Mouse (Mus musculus) limb, embryonic 11.5 days (tissue): Measurements from ENCODE around the gene Slc5a10. TPM values are rescaled to one million over a fixed set of nuclear protein-coding genes. Genes with fewer than 3 reads are reported as not detected.

ENCODE experiments used
- ATAC-seq: fragments of 200-750 bp; cut with Nextera tagmentation; 2 replicates; pipeline ENCODE4 v1.8.0; 2017; ENCODE audit warnings: low read depth; ENCODE audit not compliant: insufficient number of reproducible peaks, low FRiP score, low TSS enrichment
- DNase-seq: peaks from one replicate; pipeline ENCODE4 v3.0.0-alpha.2; 2015; ENCODE audit warnings: low spot score
- H3K27ac ChIP-seq: fragments of 300-500 bp; sonication (generic); replicated peaks from 2 replicates; pipeline ENCODE4 v1.5.1; 2014; ENCODE audit warnings: low read depth, mild to moderate bottlenecking, low read length
- H3K27me3 ChIP-seq: fragments of 300-500 bp; sonication (generic); 2 replicates; pipeline ENCODE4 v1.6.1; 2014; ENCODE audit warnings: mild to moderate bottlenecking, low read length, mixed read lengths; ENCODE audit not compliant: control insufficient read depth, insufficient read depth
- H3K36me3 ChIP-seq: fragments of 300-500 bp; sonication (generic); 2 replicates; pipeline ENCODE4 v1.6.1; 2014; ENCODE audit warnings: mild to moderate bottlenecking, low read length, moderate library complexity, mixed read lengths; ENCODE audit not compliant: control insufficient read depth, insufficient read depth
- H3K4me1 ChIP-seq: fragments of 300-500 bp; sonication (generic); 2 replicates; pipeline ENCODE4 v1.6.1; 2014; ENCODE audit warnings: low read length, mixed read lengths; ENCODE audit not compliant: control insufficient read depth, insufficient read depth
- H3K4me2 ChIP-seq: fragments of 300-500 bp; sonication (generic); 2 replicates; pipeline ENCODE4 v1.6.1; 2014; ENCODE audit warnings: low read depth, mild to moderate bottlenecking, moderate library complexity; ENCODE audit not compliant: severe bottlenecking
- H3K4me3 ChIP-seq: fragments of 300-500 bp; sonication (generic); 2 replicates; pipeline ENCODE4 v1.5.1; 2014; ENCODE audit warnings: low read depth, low read length
- H3K9ac ChIP-seq: fragments of 300-500 bp; sonication (generic); 2 replicates; pipeline ENCODE4 v1.6.1; 2014; ENCODE audit warnings: mild to moderate bottlenecking, low read length
- H3K9me3 ChIP-seq: fragments of 300-500 bp; sonication (generic); 2 replicates; pipeline ENCODE4 v1.6.1; 2016; ENCODE audit warnings: low read length; ENCODE audit not compliant: control insufficient read depth
- WGBS: fragments of 180-500 bp; shearing (Covaris S2); extraction: QIAGEN DNeasy Blood & Tissue Kit; methylation state at CpG from one replicate; pipeline ENCODE4 v1.1.7; 2014; 5-methylcytosine and 5-hydroxymethylcytosine counted together
- polyA plus RNA-seq: library from polyadenylated mRNA; unstranded; fragments of >200 nt; fragmentation: Nextera tagmentation; extraction: Ambion mirVana; gene quantifications from 2 replicates; pipeline ENCODE4 v1.2.1, GENCODE M21; 2014

Slc5a10 gene
- polyA plus RNA-seq = 0.10 and 0.11 TPM in 2 replicates

DNA sequence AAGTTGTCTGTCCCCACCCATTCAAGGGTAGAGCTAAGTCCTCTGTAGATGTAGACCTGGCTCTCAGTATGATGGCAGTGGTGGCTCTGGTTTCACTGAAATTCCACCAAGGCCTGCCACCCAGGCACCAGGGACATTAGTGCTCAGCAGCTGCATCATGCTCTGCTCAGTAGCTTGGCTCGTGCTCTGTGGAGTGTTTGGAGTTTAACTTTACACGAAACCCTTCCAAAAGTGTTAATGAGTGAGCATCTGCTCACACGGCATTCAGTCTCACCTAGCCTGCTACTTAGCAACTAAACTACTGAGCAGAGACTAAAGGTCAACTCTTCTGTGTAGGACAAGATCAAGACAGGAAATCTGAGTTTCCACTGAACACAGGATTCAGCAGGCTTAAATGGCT, at the start of gene Slc5a10:
Gene Slc5a10, minus strand, starts transcription at position 191 of the 400 bp plus-strand sequence.
- Histone ChIP-seq H3K4me2 (no peak within 1 kb of the TSS), H3K9ac (no peak within 1 kb of the TSS), H3K4me1 (no peaks in the 10 kb centered on the region), H3K9me3 (no peaks in the 10 kb centered on the region), H3K4me3 (no peak within 1 kb of the TSS), H3K36me3 (no peaks in the 10 kb centered on the region), H3K27ac (no peak within 1 kb of the TSS), H3K27me3 (no peaks in the 10 kb centered on the region)
- ATAC-seq (no peak), DNase-seq (no peak)
- 84% methylated on average over 3 of the region's 3 CpGs for WGBS

DNA sequence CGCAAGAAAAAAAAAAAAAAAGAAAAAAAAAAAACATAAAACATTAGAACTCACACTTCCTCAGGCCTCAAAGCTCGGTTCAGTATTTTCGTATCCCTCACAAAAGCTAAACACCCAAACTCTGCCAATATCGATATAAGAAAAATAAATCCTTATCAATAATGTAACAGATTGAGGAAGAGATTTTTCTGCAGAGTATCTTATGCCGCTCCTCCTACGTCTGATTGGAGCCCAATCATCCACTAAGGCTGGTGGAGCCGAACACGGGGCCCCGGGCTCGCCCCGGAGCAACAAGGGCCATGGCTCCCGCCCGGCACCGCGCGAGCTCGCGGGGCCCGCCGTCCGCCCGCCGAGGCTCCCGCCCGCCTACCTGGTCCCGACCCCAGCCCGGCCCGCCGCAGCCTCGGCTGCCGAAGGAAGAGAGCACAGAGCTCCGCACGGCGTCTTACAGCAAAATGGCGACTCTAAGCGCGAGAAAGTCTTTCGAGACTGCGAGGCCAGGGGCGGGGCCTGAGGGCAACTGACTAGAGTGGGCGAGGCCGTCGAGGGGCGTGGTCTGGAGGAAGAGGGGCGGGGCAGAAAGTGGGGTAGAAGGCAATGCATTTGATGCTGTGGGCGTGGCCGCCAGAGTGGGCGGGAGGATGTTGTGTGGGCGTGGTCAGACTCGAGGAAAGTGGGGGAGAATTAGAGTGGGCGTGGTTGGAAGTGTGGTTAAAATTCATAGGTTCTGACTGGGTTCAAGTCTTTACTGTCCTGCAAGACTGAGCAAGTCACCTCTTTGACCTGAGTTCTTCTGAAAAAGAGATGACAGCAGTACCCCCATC, 41.2 kb upstream of the Slc5a10 start, which contains the start of gene Prpsap2:
Gene Prpsap2, minus strand, starts transcription at position 505 of the 824 bp plus-strand sequence.
- H3K9me3 ChIP-seq = no peaks in the 10 kb centered on the region
- H3K4me3 ChIP-seq = peak within 1 kb of the TSS; percentile 45
- H3K4me2 ChIP-seq = peak within 1 kb of the TSS; percentile 39
- peak; percentile 90 for ATAC-seq
- H3K4me1 ChIP-seq = no peaks in the 10 kb centered on the region
- H3K27ac ChIP-seq = peak within 1 kb of the TSS; percentile 64
- peak; percentile 100 for DNase-seq
- no peaks in the 10 kb centered on the region for H3K27me3 ChIP-seq
- WGBS = under 1% methylated on average over 45 of the region's 51 CpGs
- no peaks in the 10 kb centered on the region for H3K36me3 ChIP-seq
- H3K9ac ChIP-seq = peak within 1 kb of the TSS; percentile 84

DNA sequence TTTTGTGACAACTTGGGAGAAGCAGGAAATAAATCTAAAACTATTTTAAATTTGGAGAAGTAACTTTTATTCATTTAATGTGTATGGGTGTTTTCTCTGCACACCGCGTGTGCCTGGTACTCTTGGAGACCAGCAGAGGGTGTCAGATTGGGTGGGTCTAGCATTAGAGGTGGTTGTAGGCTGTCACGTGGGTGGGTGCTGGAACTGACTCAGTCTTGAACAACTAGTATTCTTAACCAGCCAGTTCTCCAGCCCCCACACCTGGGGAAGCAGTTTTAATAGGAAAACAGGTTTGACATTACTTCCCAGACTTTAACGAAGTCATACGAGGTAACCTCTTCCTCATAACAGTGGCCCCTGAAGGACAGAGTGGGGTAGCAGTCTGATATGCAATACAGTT, 39.9 kb upstream of the Slc5a10 start:
- no peak for DNase-seq
- H3K4me2 ChIP-seq = peak overlapping the region; percentile 39

DNA sequence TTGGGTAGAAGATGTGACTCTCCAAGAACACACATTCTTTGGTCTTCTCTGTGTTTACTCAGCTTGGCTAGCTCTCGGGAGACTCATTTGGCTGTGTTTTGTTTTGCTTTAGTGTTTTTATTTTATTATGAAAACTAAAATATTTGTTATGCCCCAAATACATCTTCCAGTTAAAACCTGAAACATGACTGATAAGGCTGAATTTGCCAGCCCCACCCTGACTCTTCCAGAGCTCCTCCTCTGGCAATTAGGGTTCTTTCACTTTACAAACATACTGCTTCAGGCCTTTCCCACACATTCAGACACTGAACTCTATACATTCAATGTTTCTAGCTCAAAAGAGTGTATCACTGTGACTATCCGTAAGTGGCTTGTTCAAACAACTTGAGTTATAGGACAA, 36.5 kb upstream of the Slc5a10 start:
- H3K36me3 ChIP-seq = peaks cover 5% of the 10 kb centered on the region

More for the DNA sequence above, 39.9 kb upstream of the Slc5a10 start:
- Histone ChIP-seq H3K27me3 (no peaks in the 10 kb centered on the region), H3K4me1 (no peaks in the 10 kb centered on the region), H3K9ac (no peak overlapping the region), H3K36me3 (peaks cover 3% of the 10 kb centered on the region; the same call in 1 of the 2 replicates), H3K27ac (no peak overlapping the region), H3K4me3 (no peak overlapping the region), H3K9me3 (no peaks in the 10 kb centered on the region)
- 77% methylated on average over 5 of the region's 5 CpGs for WGBS
- no peak for ATAC-seq

DNA sequence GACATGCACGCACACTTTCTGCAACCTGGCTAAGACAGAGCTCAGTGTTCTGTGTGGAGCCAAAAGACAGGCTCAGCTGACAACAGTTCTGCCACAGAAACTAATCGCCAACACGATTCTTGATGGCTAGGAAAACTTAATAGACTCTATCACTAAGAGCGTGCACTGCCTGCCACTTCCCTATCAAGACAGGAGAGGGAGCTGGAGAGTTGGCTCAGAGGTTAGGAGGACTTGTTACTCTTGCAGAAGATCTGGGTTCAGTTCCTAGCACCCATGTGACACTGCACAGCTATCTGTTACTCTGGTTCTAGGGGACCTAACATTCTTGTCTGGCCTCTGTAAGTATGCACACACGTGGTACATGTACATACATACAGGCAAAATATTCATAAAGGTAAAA, 31.0 kb upstream of the Slc5a10 start:
- H3K36me3 ChIP-seq = peaks cover 10% of the 10 kb centered on the region
- no peak overlapping the region for H3K4me2 ChIP-seq
- H3K4me1 ChIP-seq = no peaks in the 10 kb centered on the region
- DNase-seq (peak; percentile 24), ATAC-seq (no peak)
- WGBS = 82% methylated on average over 5 of the region's 5 CpGs
- no peak overlapping the region for H3K27ac ChIP-seq
- no peaks in the 10 kb centered on the region for H3K27me3 ChIP-seq
- H3K9me3 ChIP-seq = no peaks in the 10 kb centered on the region
- no peak overlapping the region for H3K9ac ChIP-seq
- H3K4me3 ChIP-seq = no peak overlapping the region

More for the DNA sequence above, 36.5 kb upstream of the Slc5a10 start:
- DNase-seq (no peak), ATAC-seq (no peak)
- Histone ChIP-seq H3K9me3 (no peaks in the 10 kb centered on the region), H3K27ac (no peak overlapping the region), H3K27me3 (no peaks in the 10 kb centered on the region), H3K4me3 (no peak overlapping the region), H3K9ac (no peak overlapping the region), H3K4me2 (no peak overlapping the region), H3K4me1 (no peaks in the 10 kb centered on the region)
- WGBS = 90% methylated on average over 2 of the region's 2 CpGs

DNA sequence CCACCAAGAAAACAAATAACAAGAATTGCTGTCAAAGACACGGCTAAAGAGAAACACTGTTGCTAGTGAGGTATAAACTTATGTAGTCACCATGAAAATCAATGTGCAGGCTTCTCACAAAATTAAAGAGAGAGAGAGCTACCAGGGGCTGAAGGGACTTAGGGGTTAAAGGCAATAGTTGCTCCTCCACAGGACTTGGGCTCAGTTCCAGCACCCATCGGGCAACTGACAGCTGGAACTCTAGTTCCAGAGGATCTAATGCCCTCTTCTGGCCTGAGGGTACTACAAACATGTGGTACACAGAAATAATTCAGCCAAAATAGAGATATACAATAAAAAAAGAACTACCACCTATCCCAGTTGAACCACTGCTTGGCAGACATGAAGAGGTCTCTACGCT, 26.5 kb upstream of the Slc5a10 start:
- no peak overlapping the region for H3K4me3 ChIP-seq
- no peak overlapping the region for H3K4me2 ChIP-seq
- no peak overlapping the region for H3K9ac ChIP-seq
- DNase-seq (no peak), ATAC-seq (no peak)
- peaks cover 5% of the 10 kb centered on the region; the same call in 1 of the 2 replicates for H3K36me3 ChIP-seq
- no peaks in the 10 kb centered on the region for H3K9me3 ChIP-seq
- no peak overlapping the region for H3K27ac ChIP-seq
- H3K27me3 ChIP-seq = no peaks in the 10 kb centered on the region
- H3K4me1 ChIP-seq = no peaks in the 10 kb centered on the region
- 83% methylated on average over 3 of the region's 3 CpGs for WGBS

DNA sequence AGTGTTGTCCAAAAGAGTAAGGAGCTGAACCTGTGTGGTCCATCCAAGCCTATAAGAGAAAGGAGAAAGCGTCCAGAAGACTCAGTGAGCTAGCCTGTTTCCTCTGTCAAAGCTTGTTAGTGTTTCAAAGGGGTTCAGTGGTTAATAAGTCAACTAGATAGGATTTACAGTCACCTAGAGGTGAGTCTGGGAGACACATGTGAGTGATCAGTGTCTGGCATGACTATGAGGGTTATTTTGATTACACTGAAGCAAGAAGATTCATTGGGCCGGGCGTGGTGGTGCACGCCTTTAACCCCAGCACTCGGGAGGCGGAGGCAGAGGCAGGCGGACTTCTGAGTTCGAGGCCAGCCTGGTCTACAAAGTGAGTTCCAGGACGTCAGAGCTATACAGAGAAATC, 25.2 kb upstream of the Slc5a10 start:
- Histone ChIP-seq H3K9ac (no peak overlapping the region), H3K4me1 (no peaks in the 10 kb centered on the region), H3K27me3 (no peaks in the 10 kb centered on the region), H3K27ac (no peak overlapping the region), H3K36me3 (peaks cover 5% of the 10 kb centered on the region; the same call in 1 of the 2 replicates), H3K4me3 (no peak overlapping the region), H3K4me2 (no peak overlapping the region), H3K9me3 (no peaks in the 10 kb centered on the region)
- 91% methylated on average over 9 of the region's 9 CpGs for WGBS
- ATAC-seq (no peak), DNase-seq (no peak)

DNA sequence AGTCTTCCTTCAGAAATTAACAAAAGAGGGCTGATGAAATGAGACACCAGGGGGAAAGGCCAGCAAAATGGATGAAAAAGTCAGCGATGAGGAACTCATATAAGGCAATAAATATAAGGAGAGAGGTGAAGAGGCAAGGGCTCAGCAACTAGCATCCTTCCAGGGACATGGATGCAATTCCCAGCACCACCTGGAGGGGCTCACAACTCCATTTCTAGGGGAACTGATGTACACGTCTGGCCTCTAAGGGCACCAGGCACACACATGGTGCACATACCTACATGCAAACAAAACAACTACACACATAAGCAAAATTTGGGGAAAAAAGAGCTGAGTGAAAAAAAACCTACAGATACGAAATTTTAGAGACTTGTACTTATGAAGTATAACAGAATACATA, 23.8 kb upstream of the Slc5a10 start:
- Histone ChIP-seq H3K4me3 (no peak overlapping the region), H3K9ac (no peak overlapping the region), H3K4me2 (no peak overlapping the region), H3K9me3 (no peaks in the 10 kb centered on the region), H3K36me3 (peaks cover 7% of the 10 kb centered on the region; the same call in 1 of the 2 replicates), H3K27ac (no peak overlapping the region), H3K4me1 (no peaks in the 10 kb centered on the region), H3K27me3 (no peaks in the 10 kb centered on the region)
- 65% methylated on average over 3 of the region's 3 CpGs for WGBS
- DNase-seq (peak; percentile 30), ATAC-seq (no peak)
